Mouse (Mus musculus): ENCODE results near the gene A630076J17Rik. TPM values are rescaled to one million over a fixed set of nuclear protein-coding genes. Genes with fewer than 3 reads are reported as not detected.
A peak's percentile ranks its signal among the peaks of the same experiment; 100 is the strongest.

The A630076J17Rik gene
- polyA plus RNA-seq, 1 experiment from 2014 or later: not detected

DNA sequence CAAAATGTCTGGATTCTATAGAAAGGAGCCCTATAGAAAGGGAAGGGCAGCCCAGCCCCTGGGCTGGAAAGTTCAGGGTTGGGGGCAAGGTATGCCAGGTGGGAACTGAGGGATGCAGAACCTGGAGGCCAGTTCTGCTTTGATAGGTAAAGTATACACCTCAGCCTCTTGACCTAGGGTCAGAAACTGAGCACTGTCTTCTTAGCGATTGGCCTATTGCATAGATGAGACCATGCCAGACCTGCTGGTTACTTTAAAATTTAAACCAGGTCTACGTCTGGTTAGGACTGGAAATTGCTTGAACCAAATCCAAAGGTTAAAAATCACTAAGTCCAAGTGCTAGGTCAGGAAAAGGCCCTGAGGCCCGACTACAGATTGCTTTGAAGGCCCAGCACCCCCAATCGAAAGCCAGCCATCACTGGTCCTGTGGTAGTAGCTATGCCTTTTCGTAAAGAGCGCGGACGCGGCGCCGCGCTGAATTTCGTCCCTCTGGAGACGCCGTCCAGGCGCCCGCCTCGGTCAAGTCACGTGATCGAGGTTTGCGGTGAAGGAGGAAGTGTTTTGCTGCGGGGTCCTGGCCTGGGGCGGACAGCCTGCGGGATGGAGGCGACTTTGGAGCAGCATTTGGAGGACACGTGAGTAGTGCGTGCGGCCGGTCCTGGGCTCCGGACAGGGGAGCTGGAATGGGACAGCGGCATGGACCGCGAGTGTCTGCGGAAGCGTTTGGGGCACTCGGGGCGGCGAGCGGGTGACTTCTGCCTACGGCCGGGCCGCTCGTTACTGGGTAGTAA, 48.3 kb downstream of the A630076J17Rik start, which contains the start of gene Lamtor5:
Gene Lamtor5, plus strand, starts transcription at position 380 of the 791 bp plus-strand sequence.
- Histone ChIP-seq H3K9me3 (replicated peaks; ENCODE audit: control insufficient read depth, low read length) (no peaks in the 10 kb centered on the region), H3K4me3 (ENCODE audit: low read depth, low read length) (peak within 1 kb of the TSS; percentile 92), H3K4me2 (ENCODE audit: low read depth, low read length) (peak within 1 kb of the TSS; percentile 78), H3K9ac (ENCODE audit: low read depth, low read length) (peak within 1 kb of the TSS; percentile 83), H3K36me3 (ENCODE audit: control insufficient read depth, insufficient read depth) (peaks cover 13% of the 10 kb centered on the region), H3K27me3 (ENCODE audit: control insufficient read depth, insufficient read depth, low read depth, low read length) (no peaks in the 10 kb centered on the region), H3K27ac (ENCODE audit: low read length) (0 out of 2 replicates have a peak within 1 kb of the TSS, but pooled peaks have one; percentile 28), H3K4me1 (ENCODE audit: control insufficient read depth, low read depth, low read length) (peaks cover 13% of the 10 kb centered on the region)
- 3% methylated on average over 43 of the region's 43 CpGs for WGBS (ENCODE audit: insufficient replicate concordance)
- peak; percentile 91 for ATAC-seq (ENCODE audit: low read depth)

Other genes with a start within 250 kb of the A630076J17Rik start
- 0.68 and 1.1 TPM in 2 replicates for gene Kcna3, start 194.4 kb upstream of the A630076J17Rik start, polyA plus RNA-seq (2015; fragmentation: Nextera tagmentation; extraction: Ambion mirVana)
- 0.12 and 0.13 TPM in 2 replicates for gene Kcna2, start 129.5 kb upstream of the A630076J17Rik start, polyA plus RNA-seq (2015; fragmentation: Nextera tagmentation; extraction: Ambion mirVana)
- gene Kcna10, start 47.6 kb upstream of the A630076J17Rik start, polyA plus RNA-seq (2015; fragmentation: Nextera tagmentation; extraction: Ambion mirVana): not detected in 2 replicates
- gene Cym, start 8.9 kb upstream of the A630076J17Rik start, polyA plus RNA-seq (2015; fragmentation: Nextera tagmentation; extraction: Ambion mirVana): 0.07 and 7.3 TPM in 2 replicates
- gene Prok1, start 9.1 kb downstream of the A630076J17Rik start, polyA plus RNA-seq (2015; fragmentation: Nextera tagmentation; extraction: Ambion mirVana): 0.05 and 0.06 TPM in 2 replicates
- 88.2 and 90.1 TPM in 2 replicates for gene Lamtor5, start 48.2 kb downstream of the A630076J17Rik start, polyA plus RNA-seq (2015; fragmentation: Nextera tagmentation; extraction: Ambion mirVana)
- gene Slc16a4, start 60.6 kb downstream of the A630076J17Rik start, polyA plus RNA-seq (2015; fragmentation: Nextera tagmentation; extraction: Ambion mirVana): 0.30 and 0.39 TPM in 2 replicates
- gene Rbm15, start 103.1 kb downstream of the A630076J17Rik start, polyA plus RNA-seq (2015; fragmentation: Nextera tagmentation; extraction: Ambion mirVana): 8.1 and 8.2 TPM in 2 replicates
- gene Kcnc4, start 228.9 kb downstream of the A630076J17Rik start, polyA plus RNA-seq (2015; fragmentation: Nextera tagmentation; extraction: Ambion mirVana): 0.02 TPM in 1 of 2 replicates, not detected in the other